Comparison of ENCODE assay signal across 29 mouse cellular contexts in the genomic region with DNA sequence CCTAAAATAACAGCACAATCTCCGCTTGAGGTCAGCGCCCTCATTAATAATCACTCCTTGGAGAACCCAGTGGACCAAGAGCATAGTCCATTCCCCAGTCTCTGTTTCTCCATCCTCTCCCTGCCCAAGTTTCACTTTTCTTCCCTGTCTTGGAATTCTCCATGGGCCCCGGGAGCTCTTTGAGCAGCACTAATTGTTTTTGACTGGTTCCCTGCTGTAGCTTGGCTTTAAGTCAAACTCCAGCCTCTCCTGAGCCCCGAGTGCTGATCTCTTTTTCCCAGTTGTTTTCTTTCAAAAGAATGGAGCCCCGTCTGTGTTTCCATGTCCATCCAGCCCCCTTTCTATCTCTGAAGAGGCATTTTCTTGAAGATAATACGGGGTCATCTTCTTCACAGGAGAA. TPM values are rescaled to one million over a fixed set of nuclear protein-coding genes. Genes with fewer than 3 reads are reported as not detected.
A peak's percentile ranks its signal among the peaks of the same experiment; 100 is the strongest.
DNase-seq lines count a peak whose midpoint lies in the region; ATAC-seq and TF ChIP-seq lines count a peak whose summit lies in the region.
"Had no signal": no experiment of that assay in that cellular context is flagged by ENCODE, and none has a peak within 500 bp of the region (broad histone marks: within the 10 kb centered on the region; RNA-seq: fewer than 3 reads in every experiment).

No protein-coding gene starts in this region.

- no peaks in the 10 kb centered on the region for H3K9me3 ChIP-seq in hindbrain, postnatal 0 days (ENCODE audit: low read length)
- H3K9me3 ChIP-seq in hindbrain, embryonic 11.5 days (ENCODE audit: control insufficient read depth, low read length) = no peaks in the 10 kb centered on the region
- no peaks in the 10 kb centered on the region for H3K9me3 ChIP-seq in kidney, embryonic 16.5 days (ENCODE audit: low read length)
- H3K9me3 ChIP-seq: embryonic facial prominence, embryonic 12.5 days; forebrain, embryonic 12.5 days; forebrain, embryonic 15.5 days; heart, embryonic 10.5 days; heart, embryonic 13.5 days; hindbrain, embryonic 13.5 days had no signal

- TF ChIP-seq CTCF in hindbrain, postnatal 0 days (IDR thresholded peaks at IDR 0.05; ENCODE audit: low read depth) = no peak
- no peak for TF ChIP-seq CTCF in brain, embryonic 14.5 days (IDR thresholded peaks at IDR 0.05; ENCODE audit: borderline replicate concordance, extremely low read depth, insufficient read depth, insufficient read length)

- H3K9ac ChIP-seq in hindbrain, postnatal 0 days (replicated peaks; ENCODE audit: low read length) = no peak overlapping the region
- H3K9ac ChIP-seq in hindbrain, embryonic 11.5 days (ENCODE audit: low read depth, low read length) = no peak overlapping the region
- no peak overlapping the region for H3K9ac ChIP-seq in kidney, embryonic 16.5 days (replicated peaks; ENCODE audit: low read length)
- H3K9ac ChIP-seq: embryonic facial prominence, embryonic 12.5 days; forebrain, embryonic 12.5 days; forebrain, embryonic 15.5 days; heart, embryonic 13.5 days; hindbrain, embryonic 13.5 days had no signal

- H3K4me3 ChIP-seq in hindbrain, postnatal 0 days (ENCODE audit: low read length) = no peak overlapping the region
- H3K4me3 ChIP-seq in hindbrain, embryonic 11.5 days (ENCODE audit: low read depth, low read length) = no peak overlapping the region
- H3K4me3 ChIP-seq in kidney, embryonic 16.5 days (ENCODE audit: low read length) = no peak overlapping the region
- H3K4me3 ChIP-seq: embryonic facial prominence, embryonic 12.5 days; erythroblast, embryonic 14.5 days; forebrain, embryonic 12.5 days; forebrain, embryonic 15.5 days; heart, adult 2 months; heart, embryonic 10.5 days; heart, embryonic 13.5 days; hindbrain, embryonic 13.5 days had no signal

- WGBS in hindbrain, postnatal 0 days = 37% methylated on average over 6 of the region's 6 CpGs
- 41% methylated on average over 6 of the region's 6 CpGs for WGBS in hindbrain, embryonic 11.5 days
- WGBS in kidney, embryonic 16.5 days = 67% methylated on average over 6 of the region's 6 CpGs

- no peak overlapping the region for H3K4me2 ChIP-seq in hindbrain, postnatal 0 days (ENCODE audit: low read depth, low read length)
- no peak overlapping the region for H3K4me2 ChIP-seq in hindbrain, embryonic 11.5 days (replicated peaks; ENCODE audit: low read depth, low read length)
- H3K4me2 ChIP-seq in kidney, embryonic 16.5 days (replicated peaks; ENCODE audit: low read depth, low read length) = no peak overlapping the region
- H3K4me2 ChIP-seq: embryonic facial prominence, embryonic 12.5 days; forebrain, embryonic 12.5 days; forebrain, embryonic 15.5 days; heart, embryonic 13.5 days; hindbrain, embryonic 13.5 days had no signal

- intact Hi-C loops in left cerebral cortex, postnatal 10 days (cut with DNase I) = no loop called here

- H3K36me3 ChIP-seq in hindbrain, postnatal 0 days (ENCODE audit: insufficient read depth, low read length) = no peaks in the 10 kb centered on the region
- H3K36me3 ChIP-seq in hindbrain, embryonic 11.5 days (ENCODE audit: control insufficient read depth, insufficient read depth, low read length) = no peaks in the 10 kb centered on the region
- no peaks in the 10 kb centered on the region for H3K36me3 ChIP-seq in kidney, embryonic 16.5 days (ENCODE audit: insufficient read depth, low read length)
- H3K36me3 ChIP-seq: embryonic facial prominence, embryonic 12.5 days; forebrain, embryonic 12.5 days; forebrain, embryonic 15.5 days; heart, embryonic 10.5 days; heart, embryonic 13.5 days; hindbrain, embryonic 13.5 days had no signal

- H3K4me1 ChIP-seq in hindbrain, postnatal 0 days (ENCODE audit: insufficient read depth, low read length) = no peaks in the 10 kb centered on the region
- no peaks in the 10 kb centered on the region for H3K4me1 ChIP-seq in hindbrain, embryonic 11.5 days (replicated peaks; ENCODE audit: control insufficient read depth, insufficient read depth, low read length)
- 0 out of 2 replicates have a peak, but pooled peaks cover 3% of the 10 kb centered on the region for H3K4me1 ChIP-seq in kidney, embryonic 16.5 days (ENCODE audit: insufficient read depth, low read length)
- H3K4me1 ChIP-seq: embryonic facial prominence, embryonic 12.5 days; forebrain, embryonic 12.5 days had no signal

- H3K27me3 ChIP-seq in hindbrain, postnatal 0 days (ENCODE audit: insufficient read depth, low read length) = no peaks in the 10 kb centered on the region
- H3K27me3 ChIP-seq in hindbrain, embryonic 11.5 days (ENCODE audit: control insufficient read depth, insufficient read depth, low read length) = no peaks in the 10 kb centered on the region
- H3K27me3 ChIP-seq in kidney, embryonic 16.5 days (ENCODE audit: insufficient read depth, low read length) = no peaks in the 10 kb centered on the region
- H3K27me3 ChIP-seq: embryonic facial prominence, embryonic 12.5 days; forebrain, embryonic 12.5 days; forebrain, embryonic 15.5 days; heart, embryonic 13.5 days; hindbrain, embryonic 13.5 days had no signal

- DNase-seq in cerebellum, postnatal 25 days = peak; percentile 14 to 28
- no peak for DNase-seq in cerebellum, adult 8-10 months
- DNase-seq in hindbrain, postnatal 0 days (ENCODE audit: low spot score) = peak; percentile 62
- DNase-seq in hindbrain, embryonic 11.5 days (ENCODE audit: low spot score) = no peak
- peak; percentile 74 for DNase-seq in Muller cell, postnatal 12 days (ENCODE audit: inconsistent ontology term)
- DNase-seq in brain, embryonic 14.5 days (ENCODE audit: low read depth) = peak; percentile 34
- DNase-seq in left cerebral cortex, postnatal 10 days (ENCODE audit: extremely low spot score in 1 of 2, low spot score in 2 of 2) = no peak
- DNase-seq: adrenal gland, adult 8-10 months; adrenal gland, postnatal 25 days; cerebellum, adult 2 months; gastrocnemius, postnatal 25 days; heart, adult 2 months; heart, postnatal 14 days had no signal

- no peak for TF ChIP-seq POLR2A in brain, embryonic 14.5 days (IDR thresholded peaks at IDR 0.05; ENCODE audit: borderline replicate concordance, extremely low read depth, insufficient read depth, insufficient read length, poor library complexity, severe bottlenecking)

- no peak for ATAC-seq in hindbrain, postnatal 0 days
- ATAC-seq in hindbrain, embryonic 11.5 days (ENCODE audit: low FRiP score) = no peak
- no peak for ATAC-seq in kidney, embryonic 16.5 days (ENCODE audit: low FRiP score, low TSS enrichment)
- ATAC-seq: activated CD4-positive, CD25-positive, alpha-beta regulatory T cell, adult 4 months; CD4-positive, CD25-positive, alpha-beta regulatory T cell, adult 4 months; forebrain, embryonic 15.5 days; hindbrain, embryonic 16.5 days; inflammation-experienced regulatory T-cells, adult 6 months; intestine, embryonic 16.5 days had no signal

- no peak overlapping the region for H3K27ac ChIP-seq in hindbrain, postnatal 0 days
- H3K27ac ChIP-seq in hindbrain, embryonic 11.5 days (ENCODE audit: low read depth, low read length) = no peak overlapping the region
- no peak overlapping the region for H3K27ac ChIP-seq in kidney, embryonic 16.5 days (ENCODE audit: low read length)
- H3K27ac ChIP-seq: embryonic facial prominence, embryonic 12.5 days; forebrain, embryonic 12.5 days; forebrain, embryonic 15.5 days; heart, adult 2 months; heart, embryonic 10.5 days; heart, embryonic 13.5 days; hindbrain, embryonic 13.5 days had no signal

RNA-seq across cellular contexts. Expression of a gene that starts 12.3 kb away (rescaled TPM):
- 14.3 and 17.8 TPM in 2 replicates for total RNA-seq in hindbrain, postnatal 0 days (2014; rRNA removed)
- 11.6 and 16.4 TPM in 2 replicates for polyA plus RNA-seq in hindbrain, postnatal 0 days (2015; fragmentation: Nextera tagmentation; extraction: Ambion mirVana)
- 0.22 and 0.38 TPM in 2 replicates for polyA plus RNA-seq in hindbrain, embryonic 11.5 days (2014; fragmentation: Nextera tagmentation; extraction: Ambion mirVana)
- 4.8 and 8.0 TPM in 2 replicates for polyA plus RNA-seq in brain, embryonic 14.5 days (2012; rRNA removed)
- polyA plus RNA-seq in kidney, embryonic 16.5 days (2015; fragmentation: Nextera tagmentation; extraction: Ambion mirVana) = 2.6 and 2.7 TPM in 2 replicates
- total RNA-seq in left cerebral cortex, postnatal 10 days (2021) = 10 to 100 TPM; 85.6 to 95.8 TPM
- total RNA-seq: hematopoietic stem cell, adult 5-6 weeks; MEL had no signal
- polyA plus RNA-seq: C2C12; erythroblast, embryonic 14.5 days; inflammation-experienced regulatory T-cells, adult 6 months had no signal

Comparison
In these comparisons a context has a peak if more than half of its experiments do, and no peak if none do; other contexts are left out.
1. DNase-seq: peak in cerebellum, postnatal 25 days (2 of 2), hindbrain, postnatal 0 days (single experiment), Muller cell, postnatal 12 days (single experiment) and brain, embryonic 14.5 days (single experiment); none in cerebellum, adult 8-10 months (single experiment), hindbrain, embryonic 11.5 days (single experiment) and left cerebral cortex, postnatal 10 days (0 of 2).